Mouse (Mus musculus) limb, embryonic 14.5 days (tissue): Measurements from ENCODE around the gene 6430571L13Rik. TPM values are rescaled to one million over a fixed set of nuclear protein-coding genes. Genes with fewer than 3 reads are reported as not detected.

ENCODE experiments used
- ATAC-seq: fragments of 200-750 bp; cut with Nextera tagmentation; 2 replicates; pipeline ENCODE4 v1.8.0; 2017; ENCODE audit warnings: low read depth, moderate number of reproducible peaks, moderate TSS enrichment; ENCODE audit not compliant: low FRiP score
- DNase-seq: peaks from one replicate; pipeline ENCODE4 v3.0.0-alpha.2; 2015; ENCODE audit warnings: low spot score
- H3K27ac ChIP-seq: fragments of 300-500 bp; sonication (generic); replicated peaks from 2 replicates; pipeline ENCODE4 v1.5.1; 2014; ENCODE audit warnings: low read depth, mild to moderate bottlenecking, low read length, moderate library complexity, mixed read lengths
- H3K27me3 ChIP-seq: fragments of 300-500 bp; sonication (generic); 2 replicates; pipeline ENCODE4 v1.6.1; 2014; ENCODE audit warnings: low read length, mixed read lengths; ENCODE audit not compliant: control insufficient read depth, insufficient read depth
- H3K36me3 ChIP-seq: fragments of 300-500 bp; sonication (generic); 2 replicates; pipeline ENCODE4 v1.6.1; 2014; ENCODE audit warnings: mild to moderate bottlenecking, low read length, moderate library complexity, mixed read lengths; ENCODE audit not compliant: control insufficient read depth, insufficient read depth
- H3K4me1 ChIP-seq: fragments of 300-500 bp; sonication (generic); 2 replicates; pipeline ENCODE4 v1.6.1; 2014; ENCODE audit warnings: antibody characterized with exemption, low read length, mixed read lengths; ENCODE audit not compliant: control insufficient read depth, insufficient read depth
- H3K4me2 ChIP-seq: fragments of 300-500 bp; sonication (generic); replicated peaks from 2 replicates; pipeline ENCODE4 v1.6.1; 2014; ENCODE audit warnings: low read depth, mild to moderate bottlenecking, low read length, moderate library complexity; ENCODE audit not compliant: severe bottlenecking
- H3K4me3 ChIP-seq: fragments of 300-500 bp; sonication (generic); replicated peaks from 2 replicates; pipeline ENCODE4 v1.5.1; 2014; ENCODE audit warnings: low read length
- H3K9ac ChIP-seq: fragments of 300-500 bp; sonication (generic); 2 replicates; pipeline ENCODE4 v1.6.1; 2014; ENCODE audit warnings: mild to moderate bottlenecking, low read depth, low read length, moderate library complexity; ENCODE audit not compliant: severe bottlenecking
- H3K9me3 ChIP-seq: fragments of 300-500 bp; sonication (generic); 2 replicates; pipeline ENCODE4 v1.6.1; 2016; ENCODE audit warnings: low read length; ENCODE audit not compliant: control insufficient read depth
- POLR2A ChIP-seq: fragments of 200-500 bp; IDR thresholded peaks from 2 replicates; pipeline ENCODE4 v1.8.0; 2012; ENCODE audit warnings: inconsistent platforms, mild to moderate bottlenecking, moderate library complexity, borderline replicate concordance; ENCODE audit not compliant: insufficient read depth, insufficient read length; ENCODE audit errors: extremely low read depth
- WGBS: fragments of 180-500 bp; shearing (Covaris S2); extraction: QIAGEN DNeasy Blood & Tissue Kit; methylation state at CpG from one replicate; pipeline ENCODE4 v1.1.7; 2014; 5-methylcytosine and 5-hydroxymethylcytosine counted together
- polyA plus RNA-seq, 2 experiments: library from polyadenylated mRNA; depleted of rRNA in 1 of 2; stranded (reverse) in 1 of 2; unstranded in 1 of 2; fragments of >200 nt; fragmentation: Nextera tagmentation in 1 of 2; extraction: Ambion mirVana in 1 of 2; gene quantifications; 2 replicates each; pipeline versions ENCODE4 v1.2.1 to v1.2.3; 2012 to 2014

6430571L13Rik gene
- polyA plus RNA-seq, 2 experiments, result 0.56 to 1.0 TPM

- no peak overlapping the region for H3K27ac ChIP-seq
- no peaks in the 10 kb centered on the region for H3K36me3 ChIP-seq
- peak overlapping the region; percentile 87 for H3K4me2 ChIP-seq
- no peak for DNase-seq
- no peak for ATAC-seq
- peaks cover 12% of the 10 kb centered on the region; the same call in 1 of the 2 replicates for H3K4me1 ChIP-seq
- no peaks in the 10 kb centered on the region for H3K27me3 ChIP-seq
- no peaks in the 10 kb centered on the region for H3K9me3 ChIP-seq
- no peak for TF ChIP-seq POLR2A
- WGBS, result 48% methylated on average over 12 of the region's 12 CpGs
- H3K9ac ChIP-seq, result peak overlapping the region; percentile 63
- H3K4me3 ChIP-seq, result peak overlapping the region; percentile 63
These were observed 676 bp downstream of the 6430571L13Rik start for GRCm38 (mm10) chr9:107340911-107341645.

GRCm38 (mm10) chr9:107342201-107342709 lies 1.9 kb downstream of the 6430571L13Rik start:
- H3K4me1 ChIP-seq, result peaks cover 12% of the 10 kb centered on the region; the same call in 1 of the 2 replicates
- H3K9me3 ChIP-seq, result no peaks in the 10 kb centered on the region
- DNase-seq (no peak), ATAC-seq (no peak)
- no peak overlapping the region for H3K27ac ChIP-seq
- no peak overlapping the region for H3K4me3 ChIP-seq
- no peak for TF ChIP-seq POLR2A
- H3K4me2 ChIP-seq, result no peak overlapping the region
- 89% methylated on average over 11 of the region's 11 CpGs for WGBS
- H3K27me3 ChIP-seq, result no peaks in the 10 kb centered on the region
- H3K36me3 ChIP-seq, result no peaks in the 10 kb centered on the region
- H3K9ac ChIP-seq, result no peak overlapping the region

- Histone ChIP-seq H3K4me1 (peaks cover 6% of the 10 kb centered on the region; the same call in 1 of the 2 replicates), H3K36me3 (no peaks in the 10 kb centered on the region), H3K4me3 (no peak overlapping the region), H3K9ac (no peak overlapping the region), H3K27ac (no peak overlapping the region), H3K9me3 (no peaks in the 10 kb centered on the region), H3K27me3 (no peaks in the 10 kb centered on the region), H3K4me2 (no peak overlapping the region)
- TF ChIP-seq POLR2A, result no peak
- 70% methylated on average over 8 of the region's 8 CpGs for whole genome bisulfite sequencing
- ATAC-seq (no peak), DNase-seq (no peak)
These were observed 2.9 kb downstream of the 6430571L13Rik start for GRCm38 (mm10) chr9:107343146-107343943.

GRCm38 (mm10) chr9:107344027-107344426 lies 3.6 kb downstream of the 6430571L13Rik start:
- H3K9me3 ChIP-seq, result no peaks in the 10 kb centered on the region
- no peak overlapping the region for H3K4me2 ChIP-seq
- DNase-seq, result no peak
- no peaks in the 10 kb centered on the region for H3K27me3 ChIP-seq
- 71% methylated on average over 6 of the region's 6 CpGs for WGBS
- ATAC-seq, result no peak
- no peak overlapping the region for H3K27ac ChIP-seq
- H3K36me3 ChIP-seq, result no peaks in the 10 kb centered on the region
- no peak for TF ChIP-seq POLR2A
- no peak overlapping the region for H3K9ac ChIP-seq
- peaks cover 4% of the 10 kb centered on the region; the same call in 1 of the 2 replicates for H3K4me1 ChIP-seq
- H3K4me3 ChIP-seq, result no peak overlapping the region

- H3K27ac ChIP-seq, result no peak overlapping the region
- ATAC-seq (no peak), DNase-seq (no peak)
- H3K36me3 ChIP-seq, result no peaks in the 10 kb centered on the region
- H3K4me1 ChIP-seq, result peaks cover under 1% of the 10 kb centered on the region; the same call in 1 of the 2 replicates
- no peaks in the 10 kb centered on the region for H3K27me3 ChIP-seq
- 84% methylated on average over 8 of the region's 8 CpGs for WGBS
- no peaks in the 10 kb centered on the region for H3K9me3 ChIP-seq
- H3K4me3 ChIP-seq, result no peak overlapping the region
- no peak for TF ChIP-seq POLR2A
- H3K9ac ChIP-seq, result no peak overlapping the region
- H3K4me2 ChIP-seq, result no peak overlapping the region
These were observed 5.7 kb downstream of the 6430571L13Rik start for GRCm38 (mm10) chr9:107346081-107346480.
